Mouse (Mus musculus): ENCODE measurements around the gene Hinfp.

DNA sequence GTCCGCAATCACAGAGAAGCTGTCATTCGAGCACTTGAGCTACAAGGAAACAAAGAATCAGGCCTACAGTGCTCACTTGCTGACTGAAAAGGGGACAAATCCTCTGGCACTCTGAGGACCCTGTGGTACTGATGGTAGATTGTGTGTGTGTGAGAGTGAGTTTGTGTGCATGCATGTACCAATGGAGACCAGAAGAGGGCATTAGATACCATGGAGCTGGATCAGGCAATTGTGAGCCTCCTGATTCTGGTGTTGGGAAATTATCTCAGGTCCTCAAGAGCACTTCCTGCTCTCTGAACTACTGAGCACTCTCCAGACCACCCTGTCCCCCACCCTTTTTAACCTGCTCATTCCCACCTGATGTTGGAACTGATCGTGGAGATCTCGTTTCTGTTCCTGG lies 43.1 kb upstream of the Hinfp start:
- no peak for TF ChIP-seq POLR2A (IDR thresholded peaks at IDR 0.05; ENCODE audit: borderline replicate concordance, control insufficient read depth, low read depth, low read length)
- no peak for TF ChIP-seq CTCF (IDR thresholded peaks at IDR 0.05; ENCODE audit: control insufficient read depth, insufficient read depth, low read length)

Measured in bone marrow, adult 2 months (tissue).